Mouse (Mus musculus) thymus, adult 18-20 months (tissue): ENCODE measurements around the gene Olfr90.
"Not testable (repeated sequence)": the region's sequence is repeated elsewhere in the genome, so short reads cannot be mapped to it uniquely, and the experiment has no call there.

ENCODE experiments used
- DNase-seq, 2 experiments: peaks; one replicate each; pipeline ENCODE4 v3.0.0; 2022; ENCODE audit warnings: mixed read lengths in 2 of 2

Gene Olfr90

GRCm38 (mm10) chr17:37088399-37088798, at the start of gene Olfr90:
Olfr90 (minus strand) TSS chr17:37088499.
- DNase-seq, result no peak

- not testable (repeated sequence) for DNase-seq
Measured at GRCm38 (mm10) chr17:37131366-37131765, 43.1 kb upstream of the Olfr90 start.

GRCm38 (mm10) chr17:37119988-37120387, 31.7 kb upstream of the Olfr90 start, which contains the start of gene Olfr92:
Olfr92 (minus strand) TSS chr17:37120088.
- no peak for DNase-seq

GRCm38 (mm10) chr17:37098178-37098577, 9.9 kb upstream of the Olfr90 start, which contains the start of gene Olfr91:
Olfr91 (minus strand) TSS chr17:37098278.
- no peak for DNase-seq

- no peak for DNase-seq
Measured at GRCm38 (mm10) chr17:37093289-37093688, 5.0 kb upstream of the Olfr90 start.

- no peak for DNase-seq
Measured at GRCm38 (mm10) chr17:37092198-37092597, 3.9 kb upstream of the Olfr90 start.

- DNase-seq, result no peak
Measured at GRCm38 (mm10) chr17:37085545-37085944, 2.8 kb downstream of the Olfr90 start.

- DNase-seq, result no peak
Measured at GRCm38 (mm10) chr17:37084632-37085031, 3.7 kb downstream of the Olfr90 start.

- DNase-seq, result no peak
Measured at GRCm38 (mm10) chr17:37083327-37083726, 5.0 kb downstream of the Olfr90 start.

GRCm38 (mm10) chr17:37081659-37082058, 6.6 kb downstream of the Olfr90 start:
- no peak for DNase-seq

GRCm38 (mm10) chr17:37080119-37080518, 8.2 kb downstream of the Olfr90 start:
- no peak for DNase-seq

GRCm38 (mm10) chr17:37078990-37079389, 9.3 kb downstream of the Olfr90 start:
- no peak for DNase-seq

- DNase-seq, result no peak
Measured at GRCm38 (mm10) chr17:37078193-37078592, 10.1 kb downstream of the Olfr90 start.

- DNase-seq, result no peak
Measured at GRCm38 (mm10) chr17:37075766-37076165, 12.5 kb downstream of the Olfr90 start.

GRCm38 (mm10) chr17:37075181-37075580, 13.1 kb downstream of the Olfr90 start:
- no peak for DNase-seq

GRCm38 (mm10) chr17:37072730-37073276, 15.5 kb downstream of the Olfr90 start:
- no peak for DNase-seq

GRCm38 (mm10) chr17:37072080-37072729, 16.1 kb downstream of the Olfr90 start:
- no peak for DNase-seq

GRCm38 (mm10) chr17:37070121-37070520, 18.2 kb downstream of the Olfr90 start:
- no peak for DNase-seq

GRCm38 (mm10) chr17:37067861-37068260, 20.4 kb downstream of the Olfr90 start:
- DNase-seq, result no peak

GRCm38 (mm10) chr17:37065993-37066392, 22.3 kb downstream of the Olfr90 start:
- DNase-seq, result no peak

GRCm38 (mm10) chr17:37063686-37064495, 24.4 kb downstream of the Olfr90 start:
- no peak for DNase-seq

- no peak for DNase-seq
Measured at GRCm38 (mm10) chr17:37063063-37063462, 25.2 kb downstream of the Olfr90 start.

GRCm38 (mm10) chr17:37062101-37062641, 26.1 kb downstream of the Olfr90 start:
- DNase-seq, result no peak
